Mouse (Mus musculus) brain, embryonic 18.5 days (tissue): ENCODE measurements at regions not wholly inside any gene's neighbourhood (a gene's known extent, or its start where the extent isn't known, plus 50 kb on each side); places are given as distances from the start of the nearest gene placed in this dataset.

Experiments
- DNase-seq: peaks from one replicate; pipeline ENCODE4 v3.0.0-alpha.2; 2012; ENCODE audit warnings: low read depth, low spot score

DNA sequence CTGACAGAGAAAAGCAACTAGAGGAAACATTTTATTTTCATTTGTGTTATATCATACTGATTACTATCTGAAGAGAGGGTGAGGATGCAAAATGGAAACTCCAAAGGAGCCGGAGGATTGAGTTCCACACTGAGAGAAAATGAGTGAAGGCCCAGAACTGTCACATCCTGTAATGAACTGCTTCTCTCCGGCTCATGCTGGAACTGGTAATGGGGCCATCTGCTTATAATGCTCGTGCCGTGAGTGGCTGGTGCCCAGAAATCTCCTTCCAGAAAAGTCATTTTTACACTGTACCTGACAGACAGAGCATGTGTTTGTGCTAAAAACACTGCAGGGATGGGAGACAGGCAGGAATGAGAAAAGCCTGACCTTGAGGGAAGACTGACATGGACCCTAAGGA is 483.5 kb upstream of the Pkdcc start:
- peak; percentile 24 for DNase-seq

DNA sequence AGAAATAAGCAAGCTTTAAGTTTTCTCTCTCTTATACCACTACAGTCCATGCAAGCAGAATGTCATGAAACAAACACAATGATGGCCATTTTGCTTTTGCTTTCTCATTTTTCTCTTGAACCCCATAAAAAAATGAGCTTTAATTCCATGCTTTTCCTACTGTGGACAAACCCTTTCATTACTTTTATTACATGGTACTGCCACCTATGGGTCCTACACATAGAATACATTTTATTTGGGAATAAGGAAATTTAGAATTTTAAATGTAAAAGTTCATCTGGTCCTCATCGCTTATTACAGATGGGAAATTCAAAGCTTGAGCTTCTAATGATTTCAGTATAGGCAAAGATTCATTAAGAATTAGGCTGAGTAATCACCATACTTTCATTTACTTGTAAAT is 472.6 kb upstream of the Pkdcc start:
- no peak for DNase-seq

DNA sequence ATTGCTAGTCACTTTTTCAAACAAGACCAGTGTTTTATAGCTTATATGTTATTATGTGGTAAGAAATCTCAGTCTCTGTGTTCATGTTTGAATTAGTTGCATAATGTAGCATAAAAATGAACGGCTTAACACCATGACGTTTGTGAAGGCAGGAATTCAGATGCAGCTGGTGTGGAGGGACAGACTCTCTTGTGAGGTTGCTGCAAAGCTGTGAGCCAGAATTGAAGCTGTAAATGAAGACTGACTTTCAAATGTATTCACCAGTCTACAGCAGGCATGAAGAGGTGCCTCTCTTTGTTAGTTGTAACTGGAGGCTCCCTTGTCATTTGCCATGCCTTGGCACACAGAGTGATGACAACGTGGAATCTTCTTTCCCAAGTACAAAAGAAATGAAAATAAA is 457.7 kb upstream of the Pkdcc start:
- no peak for DNase-seq

DNA sequence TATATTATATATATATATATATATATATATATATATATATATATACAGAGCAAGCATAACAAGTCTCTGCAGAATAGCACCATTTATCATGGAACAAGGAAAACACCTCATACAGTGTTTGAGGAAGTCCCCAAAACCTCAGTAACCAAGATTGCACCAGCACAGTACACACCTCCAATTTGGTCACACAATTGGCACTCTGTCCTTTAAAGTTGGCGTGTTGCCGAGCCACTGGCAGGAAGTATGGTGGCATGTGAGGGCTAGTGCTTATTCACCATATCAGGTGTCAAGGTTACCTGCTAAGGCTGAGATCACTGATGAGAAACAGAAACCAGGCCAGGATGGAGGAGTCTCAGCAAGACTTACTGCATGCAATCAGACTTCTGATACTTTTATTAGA is 436.0 kb upstream of the Pkdcc start:
- no peak for DNase-seq

DNA sequence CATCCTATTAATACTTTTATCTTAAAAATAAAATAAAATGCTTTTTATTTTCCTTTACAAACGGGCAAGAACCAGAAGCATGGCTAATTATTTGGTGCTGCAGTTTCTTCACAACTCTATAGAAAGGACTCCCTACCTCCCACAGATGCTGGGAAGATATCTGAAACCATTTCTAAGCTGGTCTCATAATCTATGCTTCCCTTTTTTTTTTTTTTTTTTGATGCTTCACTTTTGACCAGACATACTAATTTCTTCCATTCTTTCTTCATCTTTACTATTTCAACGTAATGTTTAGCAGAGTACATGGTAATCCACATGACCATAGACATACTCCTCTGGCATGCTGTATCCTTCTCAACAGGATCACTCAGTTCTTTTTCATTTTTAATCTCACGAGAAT is 393.0 kb upstream of the Pkdcc start:
- DNase-seq = no peak

DNA sequence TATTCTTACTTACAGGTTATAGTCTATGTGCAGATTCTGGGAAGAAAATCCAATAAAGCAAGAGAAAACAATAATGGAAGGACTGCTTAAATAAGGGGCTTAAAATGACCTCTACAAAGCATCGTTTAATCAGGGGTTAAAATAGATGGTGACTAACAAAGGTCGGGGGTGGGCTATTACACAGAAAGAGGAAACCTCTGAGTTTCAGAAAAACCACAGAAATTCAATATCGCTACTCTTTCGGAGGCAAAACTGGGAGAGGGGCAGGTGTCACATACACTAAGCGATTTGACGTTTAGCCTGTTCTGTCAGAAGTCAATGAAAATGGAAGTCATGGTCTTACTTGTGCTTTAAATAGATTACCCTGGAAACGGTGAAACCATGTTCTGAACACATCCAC is 391.0 kb upstream of the Pkdcc start:
- no peak for DNase-seq

DNA sequence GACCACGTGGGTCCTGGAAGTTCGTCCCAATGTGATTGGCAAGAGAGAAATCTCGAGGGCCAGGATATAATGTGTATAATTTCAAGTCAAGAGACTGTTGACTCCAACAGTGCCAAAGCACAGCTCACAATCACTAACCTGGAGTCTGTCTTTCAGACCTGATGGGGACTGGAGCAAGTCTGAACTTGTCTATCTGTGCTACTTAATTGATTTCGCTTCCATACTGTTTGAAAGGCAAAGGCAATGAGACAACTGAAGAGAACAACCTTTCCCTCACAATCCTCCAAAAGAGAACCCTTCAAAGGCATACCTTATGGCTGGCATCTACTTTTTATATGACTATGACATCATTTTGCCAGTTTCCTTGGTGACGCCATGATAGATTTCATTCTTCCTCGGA is 390.5 kb upstream of the Pkdcc start:
- DNase-seq = no peak

DNA sequence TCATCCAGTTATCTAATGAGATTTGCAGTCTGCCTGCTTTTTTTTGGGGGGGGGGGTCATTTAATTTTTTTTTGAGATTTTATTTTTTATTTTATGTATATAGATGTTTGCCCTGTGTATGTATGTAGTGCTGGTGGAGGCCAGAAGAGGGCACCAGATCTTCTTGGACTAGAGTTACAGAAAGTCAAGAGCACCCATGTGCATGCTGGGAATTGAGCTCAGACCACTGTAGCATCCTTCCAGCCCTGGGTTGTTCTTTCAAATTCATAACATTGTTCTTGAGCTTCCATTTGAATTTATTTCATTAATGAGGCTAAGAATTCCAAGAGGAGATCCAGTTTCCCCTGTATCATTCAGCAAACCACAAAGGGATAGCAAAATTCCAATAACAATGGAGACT is 387.9 kb upstream of the Pkdcc start:
- DNase-seq = no peak

DNA sequence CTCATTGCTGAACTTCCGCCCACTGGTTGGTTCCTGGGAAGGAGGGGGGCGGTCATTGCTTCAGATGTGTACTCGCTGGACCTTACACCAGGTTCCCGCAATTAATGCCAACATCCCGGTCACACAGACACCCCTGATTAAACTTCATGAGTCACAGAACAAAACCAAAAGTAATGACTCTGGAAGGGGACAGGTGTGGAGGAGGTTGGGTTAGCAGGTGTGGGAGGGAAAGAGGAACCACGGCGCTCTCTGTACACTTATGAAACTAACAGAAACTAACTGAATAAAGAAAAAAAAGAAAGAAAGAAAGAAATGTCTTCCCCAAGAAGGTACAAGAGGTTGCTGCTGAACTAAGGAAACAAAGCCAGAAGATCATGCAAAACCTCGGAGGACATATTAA is 387.3 kb upstream of the Pkdcc start:
- no peak for DNase-seq

DNA sequence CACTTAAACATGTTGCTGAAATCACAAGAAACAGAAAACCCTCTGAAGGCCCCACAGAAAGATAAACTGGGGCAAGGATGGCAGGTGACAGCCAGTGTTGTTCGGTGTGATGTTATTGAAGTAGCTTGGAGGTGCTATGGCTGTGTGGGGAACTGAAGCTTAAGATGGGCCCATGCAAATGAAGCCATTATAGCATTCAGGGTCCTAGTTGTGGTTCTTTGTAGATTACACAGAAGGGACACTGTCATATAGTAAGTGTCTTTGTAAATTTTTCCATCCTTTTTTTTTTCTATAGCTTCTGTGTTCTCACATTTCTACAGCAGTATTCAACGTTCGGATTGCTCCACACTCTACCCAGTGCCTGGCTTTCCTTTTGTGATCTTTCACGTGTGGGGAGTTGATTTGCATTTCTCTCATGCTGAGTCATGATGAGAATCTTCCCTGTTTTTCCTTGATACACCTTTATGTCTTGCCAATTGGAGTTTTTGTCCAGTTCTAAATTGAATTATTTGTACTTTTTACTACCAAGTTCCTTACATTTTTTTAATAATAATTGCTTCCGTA is 386.6 kb upstream of the Pkdcc start:
- no peak for DNase-seq

DNA sequence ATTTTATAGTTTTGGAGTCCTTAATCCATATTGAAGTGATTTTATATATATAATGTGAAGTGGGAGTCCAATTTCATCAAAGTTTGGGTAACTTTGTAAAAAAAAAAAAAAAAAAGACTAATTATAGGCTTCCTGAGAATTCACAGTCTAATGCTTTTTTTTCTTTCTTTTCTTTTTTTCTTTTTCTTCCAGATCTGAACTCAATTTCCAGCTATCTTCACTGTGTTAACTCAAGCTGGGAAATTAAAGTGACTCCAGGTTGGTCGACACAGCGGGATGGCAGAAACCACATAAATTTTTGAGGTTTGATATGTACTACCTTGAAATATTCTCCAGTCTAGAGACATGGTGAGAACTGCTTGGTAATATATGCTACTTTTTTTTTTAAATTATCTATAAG is 385.7 kb upstream of the Pkdcc start:
- DNase-seq = no peak

DNA sequence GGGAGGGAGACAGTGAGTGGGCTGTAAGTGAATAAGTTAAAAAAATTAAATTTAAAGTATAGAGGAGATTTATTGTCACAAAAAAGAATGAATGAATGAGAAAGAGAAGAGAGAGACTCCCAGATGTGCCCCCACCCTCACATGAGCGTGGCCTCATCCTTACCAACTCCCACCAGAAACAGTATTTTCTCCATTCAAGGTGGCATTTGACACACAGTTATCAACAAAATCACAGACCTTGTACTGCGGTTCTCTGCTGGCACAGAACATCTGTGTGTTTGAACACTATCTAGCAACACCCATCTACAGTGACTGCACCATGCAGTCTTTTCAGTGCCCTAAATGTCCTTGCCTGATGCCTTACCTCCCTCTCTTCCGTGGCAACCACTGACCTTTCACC is 380.9 kb upstream of the Pkdcc start:
- no peak for DNase-seq

DNA sequence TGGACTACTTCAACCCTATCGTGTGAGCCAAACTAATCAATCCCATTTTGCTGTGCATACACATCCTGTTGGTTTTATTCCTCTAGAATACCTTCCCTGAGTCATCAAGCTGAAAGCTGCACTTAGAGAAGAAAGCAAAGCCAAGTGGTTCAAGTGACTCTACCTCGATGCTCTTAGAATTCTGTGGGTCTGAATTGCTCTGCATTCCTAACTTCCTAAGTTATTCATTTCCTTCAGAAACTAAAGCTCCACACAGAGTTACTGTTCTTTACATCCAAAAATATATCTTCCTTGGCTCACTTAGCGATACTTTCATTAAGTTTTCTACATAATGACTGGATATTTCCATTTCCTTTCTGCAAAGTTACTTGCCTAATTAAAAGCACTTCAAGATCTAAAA is 379.0 kb upstream of the Pkdcc start:
- no peak for DNase-seq

DNA sequence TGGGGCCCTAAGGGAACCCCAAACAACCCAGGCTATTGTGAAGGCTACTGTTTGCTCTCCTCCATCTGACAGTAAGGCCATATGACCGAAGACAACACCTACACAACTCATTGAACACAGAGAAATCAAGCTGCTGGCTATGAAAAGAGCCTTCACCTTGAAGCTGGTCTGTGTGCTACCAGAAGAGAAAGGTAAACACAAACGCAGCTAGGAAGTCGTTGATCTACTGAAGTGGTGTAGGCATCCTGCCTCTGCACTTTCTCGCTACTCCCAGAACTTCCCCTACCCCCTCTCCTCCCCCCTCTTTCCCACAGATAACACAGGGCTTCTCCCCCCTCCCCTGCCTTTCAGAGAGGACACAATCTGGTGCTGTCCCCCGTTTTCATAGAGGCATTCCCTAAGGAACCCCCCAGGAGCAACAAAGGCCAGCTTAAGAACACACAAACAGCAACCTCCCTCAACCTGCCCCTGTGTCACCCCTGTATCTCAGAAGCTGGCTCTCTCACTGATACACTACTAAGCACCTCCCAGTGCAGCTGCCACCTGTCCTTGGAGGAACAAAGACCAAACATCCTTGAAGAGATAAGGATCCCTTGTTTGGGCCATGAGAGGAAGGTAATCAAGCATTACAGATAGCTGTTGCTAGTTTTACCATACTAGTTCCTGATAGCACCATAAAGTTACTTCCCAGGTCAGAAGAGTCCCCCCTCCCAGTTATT is 368.2 kb upstream of the Pkdcc start:
- no peak for DNase-seq

DNA sequence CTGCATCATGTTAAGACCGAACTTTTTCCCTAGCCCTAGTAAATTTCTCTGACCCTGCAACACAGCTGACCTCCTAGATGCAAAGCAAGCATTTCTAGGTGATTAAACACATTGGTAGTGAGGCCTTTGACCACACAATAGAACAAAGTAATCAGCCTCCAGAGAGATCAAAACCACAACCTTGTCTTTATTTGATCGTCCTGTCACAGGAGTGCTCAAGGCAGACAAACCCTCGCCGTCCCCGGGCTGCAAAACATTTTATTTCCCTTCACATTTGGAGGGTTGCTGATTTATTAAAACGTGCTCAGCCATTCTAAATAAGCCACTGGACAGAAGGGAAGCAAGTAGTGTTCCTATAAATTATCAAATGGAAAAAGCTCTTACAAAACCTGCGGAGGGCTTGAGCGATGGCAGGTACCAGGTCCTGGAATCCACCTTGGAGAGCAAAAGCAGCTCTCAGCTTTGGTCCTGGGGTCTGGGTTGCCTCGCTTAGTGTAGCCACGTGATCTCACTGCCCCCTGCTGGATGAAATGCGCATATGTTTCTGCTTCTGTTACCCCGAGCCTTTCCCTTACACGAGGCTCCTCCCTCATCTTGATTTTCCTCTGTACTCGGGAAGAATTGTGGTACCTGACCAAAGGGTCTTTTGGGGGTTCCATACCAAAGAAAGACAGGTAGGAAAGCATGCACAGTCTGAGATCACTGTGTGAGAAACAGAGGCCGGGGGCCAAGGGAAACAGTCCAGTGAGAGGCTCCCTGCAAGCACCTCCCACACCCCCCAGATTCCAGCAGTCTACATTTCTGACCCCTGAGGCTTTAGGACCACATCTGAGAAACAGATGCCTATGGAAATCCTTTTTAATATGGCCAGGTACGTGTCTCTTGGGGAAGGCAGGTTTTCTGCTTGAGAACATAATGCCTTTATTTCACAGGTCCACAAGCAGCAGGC is 357.6 kb upstream of the Pkdcc start:
- peak; percentile 74 for DNase-seq

DNA sequence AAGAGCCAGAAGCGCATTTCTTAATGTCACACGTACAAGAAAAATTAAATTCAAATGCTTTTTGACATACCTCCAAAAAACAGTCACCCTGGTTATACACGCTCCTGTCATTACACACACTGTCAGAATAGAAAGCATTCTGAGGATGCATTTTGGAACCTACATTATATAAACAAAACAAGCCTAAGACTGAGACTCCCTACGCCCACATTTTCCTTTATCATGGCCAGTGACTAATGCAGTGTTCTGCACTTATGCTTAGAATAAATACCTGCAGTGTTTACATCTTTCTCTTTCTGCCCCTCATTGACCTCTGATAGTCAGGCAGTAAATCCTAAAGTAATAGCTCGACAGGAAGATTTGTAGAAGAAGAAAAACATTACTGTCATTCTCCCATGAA is 354.7 kb upstream of the Pkdcc start:
- no peak for DNase-seq

DNA sequence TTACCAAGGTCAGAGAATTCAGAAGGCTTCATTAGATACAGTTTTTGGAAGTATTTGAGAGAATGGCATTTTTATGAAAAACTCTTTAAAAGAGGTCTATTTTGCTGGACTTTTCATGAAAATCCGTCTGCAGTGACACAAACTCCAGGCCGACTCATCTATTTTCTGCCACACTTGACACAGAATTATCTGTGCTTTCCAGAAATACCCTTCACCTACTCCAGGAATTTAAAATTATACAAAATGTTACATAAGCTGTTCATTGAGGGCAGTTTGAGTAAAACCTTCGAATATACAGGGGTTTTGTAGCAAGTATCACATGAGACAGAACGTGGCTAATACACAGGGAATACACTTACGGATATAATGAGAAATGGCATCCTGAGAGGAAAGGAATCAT is 354.1 kb upstream of the Pkdcc start:
- no peak for DNase-seq

DNA sequence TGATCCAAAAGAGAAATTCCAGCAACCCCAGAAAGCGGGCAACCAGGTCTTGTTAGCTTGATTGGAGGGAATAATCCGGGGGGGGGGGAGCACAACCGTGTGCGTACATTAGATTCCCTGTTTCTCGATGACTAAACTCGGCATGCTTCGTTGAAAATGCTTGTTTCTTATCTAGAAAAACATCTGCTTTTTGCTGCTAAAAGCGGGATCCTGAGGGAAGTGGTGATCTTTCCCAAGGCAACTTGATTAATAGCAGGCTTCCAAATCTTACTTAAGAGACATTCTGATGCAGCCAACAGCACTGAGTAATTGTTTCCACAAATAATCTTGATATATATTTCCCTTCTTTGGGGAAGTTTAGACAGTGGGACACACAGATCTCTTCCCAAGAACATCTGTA is 338.0 kb upstream of the Pkdcc start:
- no peak for DNase-seq

DNA sequence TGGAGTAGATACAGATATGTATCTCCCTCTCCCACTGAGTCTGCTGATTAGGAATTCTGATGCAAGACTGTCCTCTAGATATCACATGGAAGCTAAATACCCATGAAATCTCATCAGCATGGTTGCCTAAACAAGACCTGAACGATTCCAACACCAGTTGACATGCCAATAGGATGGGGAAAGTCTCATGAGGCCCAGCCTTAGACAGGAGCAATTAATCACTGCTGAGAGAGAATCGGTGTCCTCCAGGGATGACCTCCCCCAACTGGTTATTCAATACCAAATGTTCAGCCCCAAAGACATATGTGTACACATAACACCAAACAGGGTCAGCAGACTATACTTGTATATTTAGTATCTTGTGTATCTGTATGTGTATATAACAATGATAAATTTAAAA is 314.5 kb upstream of the Pkdcc start:
- no peak for DNase-seq

DNA sequence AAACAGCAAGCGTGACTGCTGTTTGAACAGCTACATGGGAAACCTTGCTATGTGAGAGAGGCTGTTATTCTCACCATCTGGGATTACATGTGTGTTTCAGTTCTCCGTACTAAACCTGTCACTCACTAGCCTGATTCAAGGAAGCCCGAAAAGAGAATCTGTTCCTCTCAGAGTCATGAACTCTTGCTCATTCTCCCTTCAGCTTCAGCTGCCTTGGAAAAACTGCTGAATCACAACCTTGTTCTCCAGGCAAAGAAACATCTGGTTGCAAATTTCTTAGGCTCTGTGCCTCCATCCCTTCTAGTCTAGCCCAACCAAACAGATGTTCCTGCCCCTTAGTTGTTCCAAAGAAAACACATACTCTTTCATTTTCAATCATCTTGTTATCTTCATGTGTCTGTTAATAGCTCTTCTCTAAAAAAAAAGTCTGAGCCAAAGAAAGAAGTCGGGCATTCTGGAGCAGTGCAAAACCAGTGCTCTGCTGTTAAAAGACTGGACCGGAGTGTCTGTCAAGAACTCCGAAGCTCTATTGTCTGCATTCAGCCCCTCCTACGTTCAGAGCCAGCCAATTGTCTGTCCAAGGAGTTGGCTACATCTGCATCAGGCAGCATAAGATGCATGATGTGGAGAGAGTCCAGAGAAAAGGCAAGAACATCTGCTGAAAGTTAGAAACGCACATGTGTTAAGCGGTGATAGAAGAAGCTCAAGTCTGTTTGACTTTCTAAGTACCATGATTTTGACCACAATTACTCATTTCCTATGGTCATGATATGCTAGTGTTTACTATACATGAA is 313.8 kb upstream of the Pkdcc start:
- DNase-seq = no peak

DNA sequence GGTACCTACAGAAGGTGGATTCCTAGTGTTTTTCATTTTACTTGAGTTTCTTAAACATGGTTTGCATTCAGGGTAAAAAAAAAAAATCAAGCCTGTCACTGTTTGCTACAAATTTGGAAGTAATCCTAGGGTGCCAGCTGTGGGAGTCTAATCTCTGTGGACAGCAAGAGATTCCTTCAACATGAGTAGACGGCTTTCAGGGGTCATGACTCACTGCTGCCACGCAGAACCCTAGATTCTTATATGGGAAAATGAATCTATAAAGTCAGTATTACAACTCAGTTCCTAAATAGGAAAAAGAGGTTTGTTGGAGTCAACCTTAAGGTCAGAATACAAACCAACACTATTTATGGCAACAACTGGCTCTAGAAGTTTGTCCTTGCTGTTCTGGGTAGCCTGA is 310.1 kb upstream of the Pkdcc start:
- DNase-seq = no peak

DNA sequence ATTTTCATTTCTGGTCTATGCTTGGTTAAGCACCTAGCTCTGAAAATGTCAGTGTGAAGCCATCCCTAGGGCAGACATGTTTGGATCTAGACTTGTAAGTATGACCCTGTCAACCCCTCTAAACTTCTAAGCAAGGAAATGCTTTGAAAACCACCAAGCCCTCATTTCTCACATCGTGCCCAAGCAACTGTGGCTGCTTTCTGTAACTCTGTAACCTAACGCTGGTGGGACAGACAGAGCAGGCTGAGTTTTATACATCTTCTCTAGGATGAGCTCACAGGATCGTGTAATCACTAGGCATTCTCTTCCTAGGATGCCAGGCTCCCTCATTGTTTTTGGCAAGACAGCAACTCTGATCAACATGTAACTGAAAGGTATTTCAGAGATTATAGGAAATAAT is 309.6 kb upstream of the Pkdcc start:
- no peak for DNase-seq
